Mouse (Mus musculus) gastrocnemius, adult 2 months (tissue): Measurements from ENCODE around the gene Defb28. TPM values are rescaled to one million over a fixed set of nuclear protein-coding genes. Genes with fewer than 3 reads are reported as not detected.

ENCODE experiments used
- DNase-seq: peaks from one replicate; pipeline ENCODE4 v3.0.0; 2022
- H3K27ac ChIP-seq: fragments of 200-600 bp; 2 replicates; pipeline ENCODE4 v1.8.1; 2022; ENCODE audit warnings: mild to moderate bottlenecking
- H3K4me3 ChIP-seq: fragments of 200-600 bp; 2 replicates; pipeline ENCODE4 v1.8.1; 2022; ENCODE audit warnings: mild to moderate bottlenecking, moderate library complexity
- CTCF ChIP-seq: fragments of 200-600 bp; IDR thresholded peaks from 2 replicates; pipeline ENCODE4 v1.8.1; 2022; ENCODE audit warnings: antibody characterized with exemption, mild to moderate bottlenecking, moderate library complexity
- intact Hi-C: fragments of 180-260 bp; cut with DNase I; formaldehyde crosslinking; loops from one replicate; pipeline ENCODE4 v1.15.1; 2025
- long read RNA-seq, 2 experiments: library from polyadenylated mRNA; stranded (forward); transcript quantifications; one replicate each; pipeline ENCODE4 v2.0.0; 2021
- total RNA-seq, 2 experiments: library from RNA; stranded (reverse); gene quantifications; 2 replicates each; pipeline ENCODE4 v1.2.3; 2021

Defb28 gene
- not detected for total RNA-seq
- long read RNA-seq, experiment 1: 0 reads
- long read RNA-seq, experiment 2: 0 reads

GRCm38 (mm10) chr2:152517981-152518380 is at the start of gene Defb28:
Defb28 (plus strand) TSS chr2:152518255.
- intact Hi-C loops: no loop called here
- Histone ChIP-seq H3K27ac (no peak within 1 kb of the TSS), H3K4me3 (no peak within 1 kb of the TSS)
- TF ChIP-seq CTCF: no peak
- DNase-seq: no peak

GRCm38 (mm10) chr2:152470973-152471372 is 47.1 kb upstream of the Defb28 start:
- no peak overlapping the region for H3K4me3 ChIP-seq
- TF ChIP-seq CTCF: peak; percentile 83
- DNase-seq: no peak
- intact Hi-C loops: no loop called here
- no peak overlapping the region for H3K27ac ChIP-seq

GRCm38 (mm10) chr2:152472434-152472833 is 45.6 kb upstream of the Defb28 start:
- intact Hi-C loops: no loop called here
- no peak overlapping the region for H3K27ac ChIP-seq
- no peak for DNase-seq
- no peak overlapping the region for H3K4me3 ChIP-seq
- TF ChIP-seq CTCF: no peak

- no peak within 1 kb of the TSS for H3K27ac ChIP-seq
- no peak for DNase-seq
- no peak within 1 kb of the TSS for H3K4me3 ChIP-seq
- intact Hi-C loops: no loop called here
- TF ChIP-seq CTCF: no peak
These were observed 41.3 kb upstream of the Defb28 start, which contains the start of gene Defb20 for GRCm38 (mm10) chr2:152476763-152477162. Defb20 (plus strand) TSS chr2:152477063.

- no peak overlapping the region for H3K4me3 ChIP-seq
- H3K27ac ChIP-seq: no peak overlapping the region
- TF ChIP-seq CTCF: no peak
- intact Hi-C loops: no loop called here
- DNase-seq: no peak
These were observed 37.2 kb upstream of the Defb28 start for GRCm38 (mm10) chr2:152480881-152481280.

GRCm38 (mm10) chr2:152481726-152482125 is 36.3 kb upstream of the Defb28 start:
- TF ChIP-seq CTCF: no peak
- no peak overlapping the region for H3K27ac ChIP-seq
- intact Hi-C loops: no loop called here
- H3K4me3 ChIP-seq: no peak overlapping the region
- DNase-seq: no peak

GRCm38 (mm10) chr2:152487024-152487423 is 31.0 kb upstream of the Defb28 start:
- peak; percentile 25; the same call in 1 of the 2 replicates for TF ChIP-seq CTCF
- intact Hi-C loops: no loop called here
- DNase-seq: no peak
- H3K4me3 ChIP-seq: no peak overlapping the region
- no peak overlapping the region for H3K27ac ChIP-seq

GRCm38 (mm10) chr2:152490038-152490437 is 28.0 kb upstream of the Defb28 start, which contains the start of gene Defb22:
Defb22 (minus strand) TSS chr2:152490138.
- no peak for DNase-seq
- no peak within 1 kb of the TSS for H3K4me3 ChIP-seq
- H3K27ac ChIP-seq: no peak within 1 kb of the TSS
- no peak for TF ChIP-seq CTCF
- intact Hi-C loops: no loop called here

GRCm38 (mm10) chr2:152493151-152493550 is 24.9 kb upstream of the Defb28 start:
- intact Hi-C loops: no loop called here
- no peak overlapping the region for H3K4me3 ChIP-seq
- DNase-seq: no peak
- no peak for TF ChIP-seq CTCF
- H3K27ac ChIP-seq: no peak overlapping the region

- no peak overlapping the region for H3K4me3 ChIP-seq
- no peak overlapping the region for H3K27ac ChIP-seq
- no peak for DNase-seq
- intact Hi-C loops: no loop called here
- no peak for TF ChIP-seq CTCF
These were observed 20.0 kb upstream of the Defb28 start for GRCm38 (mm10) chr2:152498020-152498419.

GRCm38 (mm10) chr2:152500204-152500862 is 17.7 kb upstream of the Defb28 start:
- intact Hi-C loops: no loop called here
- Histone ChIP-seq H3K27ac (no peak overlapping the region), H3K4me3 (no peak overlapping the region)
- no peak for TF ChIP-seq CTCF
- no peak for DNase-seq

- TF ChIP-seq CTCF: peak; percentile 15; the same call in 1 of the 2 replicates
- intact Hi-C loops: no loop called here
- no peak overlapping the region for H3K27ac ChIP-seq
- H3K4me3 ChIP-seq: no peak overlapping the region
- DNase-seq: no peak
These were observed 17.2 kb upstream of the Defb28 start for GRCm38 (mm10) chr2:152500863-152501229.

- no peak overlapping the region for H3K4me3 ChIP-seq
- intact Hi-C loops: no loop called here
- H3K27ac ChIP-seq: no peak overlapping the region
- TF ChIP-seq CTCF: no peak
- DNase-seq: no peak
These were observed 14.1 kb upstream of the Defb28 start for GRCm38 (mm10) chr2:152503950-152504349.

GRCm38 (mm10) chr2:152511592-152511991 is 6.5 kb upstream of the Defb28 start, which contains the start of gene Defb26:
Defb26 (minus strand) TSS chr2:152511692.
- TF ChIP-seq CTCF: no peak
- intact Hi-C loops: no loop called here
- no peak for DNase-seq
- Histone ChIP-seq H3K27ac (no peak within 1 kb of the TSS), H3K4me3 (no peak within 1 kb of the TSS)
